Mouse (Mus musculus) neural tube, embryonic 11.5 days (tissue): ENCODE data around the gene Stard3nl. TPM values are rescaled to one million over a fixed set of nuclear protein-coding genes. Genes with fewer than 3 reads are reported as not detected.
"Not testable (repeated sequence)": the region's sequence is repeated elsewhere in the genome, so short reads cannot be mapped to it uniquely, and the experiment has no call there.

Source experiments
- ATAC-seq: fragments of 200-750 bp; cut with Nextera tagmentation; 2 replicates; pipeline ENCODE4 v1.8.0; 2017; ENCODE audit warnings: moderate number of reproducible peaks, mild to moderate bottlenecking, moderate TSS enrichment, moderate library complexity; ENCODE audit not compliant: insufficient read depth, low FRiP score, low TSS enrichment
- DNase-seq: peaks from one replicate; pipeline ENCODE4 v3.0.0-alpha.2; 2015; ENCODE audit warnings: low spot score
- H3K27ac ChIP-seq: fragments of 300-500 bp; sonication (generic); 2 replicates; pipeline ENCODE4 v1.5.1; 2014; ENCODE audit warnings: low read depth, mild to moderate bottlenecking, low read length
- H3K27me3 ChIP-seq: fragments of 300-500 bp; sonication (generic); 2 replicates; pipeline ENCODE4 v1.6.1; 2014; ENCODE audit warnings: mild to moderate bottlenecking, low read length, mixed read lengths; ENCODE audit not compliant: control insufficient read depth, insufficient read depth
- H3K36me3 ChIP-seq: fragments of 300-500 bp; sonication (generic); 2 replicates; pipeline ENCODE4 v1.6.1; 2014; ENCODE audit warnings: mild to moderate bottlenecking, low read length, moderate library complexity, mixed read lengths; ENCODE audit not compliant: control insufficient read depth, insufficient read depth
- H3K4me1 ChIP-seq: fragments of 300-500 bp; sonication (generic); 2 replicates; pipeline ENCODE4 v1.6.1; 2014; ENCODE audit warnings: low read length, mixed read lengths; ENCODE audit not compliant: control insufficient read depth, insufficient read depth
- H3K4me2 ChIP-seq: fragments of 300-500 bp; sonication (generic); 2 replicates; pipeline ENCODE4 v1.6.1; 2014; ENCODE audit warnings: low read depth, mild to moderate bottlenecking, moderate library complexity
- H3K4me3 ChIP-seq: fragments of 300-500 bp; sonication (generic); 2 replicates; pipeline ENCODE4 v1.5.1; 2014; ENCODE audit warnings: low read depth, low read length
- H3K9ac ChIP-seq: fragments of 300-500 bp; sonication (generic); 2 replicates; pipeline ENCODE4 v1.6.1; 2014; ENCODE audit warnings: mild to moderate bottlenecking, low read length
- H3K9me3 ChIP-seq: fragments of 300-500 bp; sonication (generic); 2 replicates; pipeline ENCODE4 v1.6.1; 2016; ENCODE audit warnings: low read length; ENCODE audit not compliant: control insufficient read depth
- WGBS: fragments of 180-500 bp; shearing (Covaris S2); extraction: QIAGEN DNeasy Blood & Tissue Kit; methylation state at CpG from one replicate; pipeline ENCODE4 v1.1.7; 2014; 5-methylcytosine and 5-hydroxymethylcytosine counted together
- polyA plus RNA-seq: library from polyadenylated mRNA; unstranded; fragments of >200 nt; fragmentation: Nextera tagmentation; extraction: Ambion mirVana; gene quantifications from 2 replicates; pipeline ENCODE4 v1.2.1, GENCODE M21; 2014

Stard3nl gene
- polyA plus RNA-seq, 1 experiment from 2014 or later = 132 TPM

DNA sequence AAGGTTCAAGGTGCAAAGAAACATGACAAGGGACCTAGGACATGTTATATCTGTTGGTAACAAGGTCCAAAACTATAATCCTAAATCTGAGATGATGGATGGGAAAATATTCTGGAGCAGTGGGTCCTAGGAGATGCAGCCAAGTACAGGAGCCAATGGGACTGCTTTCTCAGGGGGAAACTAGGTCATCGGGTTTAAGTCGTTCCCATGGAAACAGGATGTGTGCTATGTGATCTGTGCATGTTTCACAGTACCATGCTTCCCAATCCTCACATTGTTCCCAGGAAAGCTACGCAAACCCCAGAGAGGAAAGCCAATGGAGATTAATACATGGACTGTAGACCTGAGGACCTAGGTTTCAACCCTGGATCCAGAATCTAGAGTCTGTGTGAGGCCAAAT, 42.8 kb downstream of the Stard3nl start:
- no peak overlapping the region for H3K4me3 ChIP-seq
- H3K27me3 ChIP-seq = no peaks in the 10 kb centered on the region
- no peaks in the 10 kb centered on the region for H3K4me1 ChIP-seq
- no peak overlapping the region for H3K4me2 ChIP-seq
- no peak for ATAC-seq
- no peak for DNase-seq
- WGBS = 84% methylated on average over 3 of the region's 3 CpGs
- no peaks in the 10 kb centered on the region for H3K36me3 ChIP-seq
- H3K9me3 ChIP-seq = no peaks in the 10 kb centered on the region
- no peak overlapping the region for H3K9ac ChIP-seq
- H3K27ac ChIP-seq = no peak overlapping the region

DNA sequence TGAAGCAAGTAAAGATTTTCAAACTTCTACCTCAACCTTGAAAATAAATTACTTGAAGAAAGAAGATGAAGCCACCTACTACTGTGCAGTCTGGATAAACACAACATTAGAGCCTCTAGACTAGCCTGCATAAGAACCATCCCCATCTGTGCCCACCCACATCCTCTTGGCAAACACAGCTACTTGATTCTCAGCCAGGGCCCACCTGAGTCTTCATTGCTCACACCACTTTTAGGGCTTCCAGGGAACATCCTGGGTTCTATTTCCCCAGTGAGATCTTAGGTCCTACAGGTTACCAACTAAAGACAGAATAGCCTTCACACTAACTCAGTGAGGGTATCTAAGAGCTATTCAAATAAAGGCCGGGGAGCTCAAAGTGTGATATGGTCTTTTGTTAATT, 55.2 kb downstream of the Stard3nl start:
- not testable (repeated sequence) for H3K9me3 ChIP-seq, H3K4me3 ChIP-seq, H3K4me2 ChIP-seq, H3K27me3 ChIP-seq, H3K27ac ChIP-seq, H3K36me3 ChIP-seq, H3K4me1 ChIP-seq, H3K9ac ChIP-seq, DNase-seq, ATAC-seq
- 86% methylated on average over 1 of the region's 1 CpGs for WGBS

GRCm38 (mm10) chr13:19336310-19336709, 59.3 kb downstream of the Stard3nl start:
- H3K4me1 ChIP-seq, H3K27me3 ChIP-seq, H3K9me3 ChIP-seq, H3K9ac ChIP-seq, H3K4me2 ChIP-seq, DNase-seq, H3K27ac ChIP-seq, H3K4me3 ChIP-seq, H3K36me3 ChIP-seq, ATAC-seq: not testable (repeated sequence)
- WGBS = 86% methylated on average over 1 of the region's 1 CpGs

Other genes starting within 250 kb of the Stard3nl start
- 16.2 and 16.7 TPM in 2 replicates for gene Epdr1, start 224.1 kb upstream of the Stard3nl start, polyA plus RNA-seq
- 1.2 and 1.9 TPM in 2 replicates for gene Sfrp4, start 227.3 kb upstream of the Stard3nl start, polyA plus RNA-seq